Mouse (Mus musculus) megakaryocyte, embryonic 14.5 days (primary cell): ENCODE results near the gene Dtx3.

Source experiments
- FLI1 ChIP-seq: IDR thresholded peaks from 2 replicates; pipeline ENCODE4 v1.6.1; 2012; ENCODE audit warnings: low read length, inconsistent platforms, mixed read lengths
- GATA1 ChIP-seq: IDR thresholded peaks from 3 replicates; pipeline ENCODE4 v1.6.1; 2012; ENCODE audit warnings: mixed read lengths, low read length, inconsistent platforms, borderline replicate concordance

- TF ChIP-seq GATA1, result no peak
- no peak for TF ChIP-seq FLI1
Observed at GRCm38 (mm10) chr10:127156511-127156910, 39.0 kb downstream of the Dtx3 start.
